Mouse (Mus musculus) liver, embryonic 18 days (tissue): ENCODE results near the gene Bach2. TPM values are rescaled to one million over a fixed set of nuclear protein-coding genes. Genes with fewer than 3 reads are reported as not detected.

Experiments used
- polyA plus RNA-seq: library from polyadenylated mRNA; depleted of rRNA; stranded (reverse); fragments of >200 nt; gene quantifications from 2 replicates; pipeline ENCODE4 v1.2.3, GENCODE M21; 2012; rRNA removed

Gene Bach2
- polyA plus RNA-seq: 2.5 and 2.6 TPM in 2 replicates

DNA sequence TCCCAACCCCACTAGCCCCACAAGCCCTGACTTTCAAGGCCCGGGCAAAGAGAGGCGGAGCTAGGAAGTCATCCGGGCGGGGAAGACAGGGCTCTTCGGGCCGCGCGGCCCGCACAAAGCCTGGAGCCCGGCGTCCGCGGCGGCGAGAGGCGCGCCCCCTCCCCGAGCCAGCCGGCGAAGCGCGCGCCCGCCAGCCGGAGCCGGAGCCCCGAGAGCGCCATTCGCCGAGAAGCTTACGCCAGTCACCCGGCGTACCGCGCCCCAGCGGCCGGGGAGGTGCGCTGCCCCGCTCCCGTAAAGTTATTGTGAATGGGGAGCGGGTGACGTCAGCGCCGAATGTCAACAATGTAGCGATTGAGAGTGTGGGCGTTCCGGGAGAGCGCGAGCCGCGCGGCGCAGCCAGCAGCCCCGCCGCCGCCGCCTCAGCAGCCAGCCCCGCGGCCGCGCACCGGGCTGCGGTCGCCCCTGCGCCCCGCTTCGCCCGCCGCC, at the start of gene Bach2:
Bach2 (plus strand) TSS at position 439 of the 489 bp plus-strand sequence.

DNA sequence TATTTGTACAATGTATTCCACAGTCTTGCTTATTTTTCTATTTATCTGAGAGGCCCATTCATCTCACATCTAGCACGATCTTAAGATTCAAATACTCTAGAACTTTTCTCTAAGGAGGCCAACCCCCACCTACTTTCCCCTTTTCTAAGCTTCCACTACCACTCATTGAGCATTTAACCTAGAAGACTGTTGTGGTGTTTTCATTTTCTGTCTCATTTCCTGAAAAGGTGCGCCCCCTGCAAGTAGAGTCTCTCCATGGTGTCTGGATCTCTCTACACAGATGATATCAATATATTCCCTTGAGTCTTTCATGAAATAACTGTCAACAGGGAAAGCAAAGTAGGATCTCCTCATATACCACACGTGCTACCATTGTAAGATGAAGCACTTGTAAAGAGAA, 364.1 kb downstream of the Bach2 start, which contains the start of gene Gja10:
Gja10 (minus strand) TSS at position 101 of the 400 bp plus-strand sequence.

DNA sequence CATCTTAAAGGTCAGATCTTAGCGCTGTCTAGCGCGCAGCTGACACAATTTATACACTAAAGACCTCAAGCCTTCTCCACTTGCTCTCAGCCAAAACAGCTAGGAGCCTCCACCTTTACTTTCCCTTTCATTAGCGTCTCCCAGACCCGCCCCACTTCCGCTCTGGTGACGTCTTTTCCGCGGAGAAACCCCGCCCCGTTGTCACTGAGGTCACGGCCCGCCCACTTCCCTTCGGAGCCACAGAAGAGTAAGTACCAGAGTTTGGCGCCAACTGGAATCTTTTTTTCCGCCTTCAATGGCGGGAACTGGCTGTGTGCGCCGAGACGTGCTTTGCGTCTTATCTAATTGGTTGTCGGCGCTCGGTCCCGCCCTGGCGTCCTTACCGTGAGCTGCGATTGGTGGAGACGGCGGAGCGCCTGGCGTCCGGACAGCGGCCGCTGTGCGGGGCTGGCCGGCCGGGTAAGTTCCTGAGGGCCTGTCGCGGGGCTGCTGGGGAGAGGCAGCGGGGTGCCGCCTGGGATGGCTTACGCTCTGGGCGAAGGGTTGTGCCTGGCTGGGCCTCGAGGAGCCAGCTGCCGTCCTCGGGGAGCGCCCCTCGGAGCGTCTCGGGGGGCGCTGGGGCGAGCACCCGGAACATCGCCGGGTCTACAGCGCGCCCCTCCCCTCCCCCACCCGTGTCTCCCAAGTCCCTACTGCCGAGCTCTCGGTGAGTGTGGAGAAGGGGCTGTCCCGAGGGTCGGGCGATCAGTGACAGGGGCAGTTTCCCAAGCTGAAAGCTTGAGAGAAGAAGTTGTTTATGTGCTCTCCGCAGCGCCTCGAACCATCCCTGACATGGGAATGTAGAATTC, 376.7 kb downstream of the Bach2 start, which contains the start of gene Casp8ap2:
Casp8ap2 (plus strand) TSS at position 418 of the 848 bp plus-strand sequence.

